Mouse (Mus musculus) embryonic facial prominence, embryonic 13.5 days (tissue): Measurements from ENCODE around the gene Arl13b. TPM values are rescaled to one million over a fixed set of nuclear protein-coding genes. Genes with fewer than 3 reads are reported as not detected.
A peak's percentile ranks its signal among the peaks of the same experiment; 100 is the strongest.

Experiments used
- ATAC-seq: fragments of 200-750 bp; cut with Nextera tagmentation; 2 replicates; pipeline ENCODE4 v1.8.0; 2017; ENCODE audit warnings: low read depth; ENCODE audit not compliant: insufficient number of reproducible peaks, insufficient read depth, low FRiP score, low TSS enrichment
- H3K27ac ChIP-seq: fragments of 300-500 bp; sonication (generic); 2 replicates; pipeline ENCODE4 v1.5.1; 2015; ENCODE audit warnings: moderate library complexity, mild to moderate bottlenecking, inconsistent platforms
- H3K27me3 ChIP-seq: fragments of 300-500 bp; sonication (generic); 2 replicates; pipeline ENCODE4 v1.6.1; 2015; ENCODE audit warnings: mild to moderate bottlenecking, inconsistent platforms
- H3K36me3 ChIP-seq: fragments of 300-500 bp; sonication (generic); 2 replicates; pipeline ENCODE4 v1.6.1; 2015; ENCODE audit warnings: mild to moderate bottlenecking, inconsistent platforms
- H3K4me1 ChIP-seq: fragments of 300-500 bp; sonication (generic); 2 replicates; pipeline ENCODE4 v1.6.1; 2015; ENCODE audit warnings: inconsistent platforms
- H3K4me2 ChIP-seq: fragments of 300-500 bp; sonication (generic); 2 replicates; pipeline ENCODE4 v1.6.1; 2015; ENCODE audit warnings: moderate library complexity, mild to moderate bottlenecking, inconsistent platforms
- H3K4me3 ChIP-seq: fragments of 300-500 bp; sonication (generic); 2 replicates; pipeline ENCODE4 v1.5.1; 2015; ENCODE audit warnings: mild to moderate bottlenecking, inconsistent platforms
- H3K9ac ChIP-seq: fragments of 300-500 bp; sonication (generic); 2 replicates; pipeline ENCODE4 v1.6.1; 2015; ENCODE audit warnings: mild to moderate bottlenecking, inconsistent platforms
- H3K9me3 ChIP-seq: fragments of 300-500 bp; sonication (generic); 2 replicates; pipeline ENCODE4 v1.6.1; 2016; ENCODE audit warnings: inconsistent platforms
- WGBS: fragments of 180-500 bp; shearing (Covaris S2); methylation state at CpG from one replicate; pipeline ENCODE4 v1.1.7; 2015; ENCODE audit warnings: mixed read lengths; 5-methylcytosine and 5-hydroxymethylcytosine counted together
- polyA plus RNA-seq: library from polyadenylated mRNA; unstranded; fragments of >200 nt; fragmentation: Nextera tagmentation; extraction: Ambion mirVana; gene quantifications from 2 replicates; pipeline ENCODE4 v1.2.1, GENCODE M21; 2015

Gene Arl13b
- polyA plus RNA-seq, 1 experiment from 2014 or later: 29.2 TPM

DNA sequence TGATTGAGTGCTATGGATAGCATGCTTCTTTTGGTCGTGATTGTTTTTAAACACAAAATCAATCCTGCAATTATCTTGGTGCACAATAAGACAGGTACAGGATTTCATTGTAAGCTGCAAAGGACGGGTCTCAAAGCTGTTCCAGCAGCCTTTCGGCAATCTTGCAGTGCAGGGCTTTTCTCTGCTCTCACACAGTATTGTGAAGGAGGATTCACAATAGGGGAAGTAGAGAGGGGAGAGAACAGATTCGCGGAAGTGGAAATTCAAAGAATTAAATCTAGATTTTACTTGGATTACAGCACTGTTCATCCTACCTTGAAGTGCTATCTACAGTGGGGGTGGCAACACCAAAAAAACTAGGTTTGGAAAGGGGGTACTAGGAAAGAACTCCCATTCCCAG, 33.0 kb downstream of the Arl13b start:
- no peaks in the 10 kb centered on the region for H3K9me3 ChIP-seq
- 0 out of 2 replicates have a peak, but pooled peaks cover 4% of the 10 kb centered on the region for H3K4me1 ChIP-seq
- 0 out of 2 replicates have a peak, but pooled peaks cover 8% of the 10 kb centered on the region for H3K36me3 ChIP-seq
- no peak overlapping the region for H3K4me3 ChIP-seq
- ATAC-seq: no peak
- H3K9ac ChIP-seq: no peak overlapping the region
- WGBS: 77% methylated on average over 5 of the region's 5 CpGs
- H3K27me3 ChIP-seq: no peaks in the 10 kb centered on the region
- no peak overlapping the region for H3K4me2 ChIP-seq
- H3K27ac ChIP-seq: peak overlapping the region; percentile 39; the same call in 1 of the 2 replicates

DNA sequence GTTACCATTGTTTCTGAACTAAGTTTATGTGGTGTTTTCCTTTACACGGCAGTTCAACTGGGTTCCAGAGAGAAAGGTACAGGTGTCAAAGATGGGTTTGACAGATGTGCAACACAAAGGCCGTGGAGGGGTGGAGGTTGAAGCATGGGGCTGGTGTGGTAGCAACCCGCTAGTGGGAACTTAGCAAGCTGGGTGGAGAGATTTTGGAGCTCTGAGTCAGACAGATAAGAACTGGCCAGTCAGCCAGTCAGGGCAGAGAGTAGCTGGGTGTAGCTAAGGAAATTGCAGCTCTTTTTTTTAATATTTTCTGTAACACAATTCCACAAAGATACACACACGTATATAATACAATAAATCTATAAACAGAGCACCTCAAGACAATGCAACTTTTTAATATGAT, 36.0 kb downstream of the Arl13b start:
- no peak for ATAC-seq
- Histone ChIP-seq H3K4me1 (0 out of 2 replicates have a peak, but pooled peaks cover 4% of the 10 kb centered on the region), H3K27me3 (no peaks in the 10 kb centered on the region), H3K9me3 (no peaks in the 10 kb centered on the region), H3K9ac (no peak overlapping the region), H3K4me3 (no peak overlapping the region), H3K36me3 (0 out of 2 replicates have a peak, but pooled peaks cover 5% of the 10 kb centered on the region), H3K4me2 (no peak overlapping the region), H3K27ac (no peak overlapping the region)
- WGBS: 87% methylated on average over 4 of the region's 4 CpGs

DNA sequence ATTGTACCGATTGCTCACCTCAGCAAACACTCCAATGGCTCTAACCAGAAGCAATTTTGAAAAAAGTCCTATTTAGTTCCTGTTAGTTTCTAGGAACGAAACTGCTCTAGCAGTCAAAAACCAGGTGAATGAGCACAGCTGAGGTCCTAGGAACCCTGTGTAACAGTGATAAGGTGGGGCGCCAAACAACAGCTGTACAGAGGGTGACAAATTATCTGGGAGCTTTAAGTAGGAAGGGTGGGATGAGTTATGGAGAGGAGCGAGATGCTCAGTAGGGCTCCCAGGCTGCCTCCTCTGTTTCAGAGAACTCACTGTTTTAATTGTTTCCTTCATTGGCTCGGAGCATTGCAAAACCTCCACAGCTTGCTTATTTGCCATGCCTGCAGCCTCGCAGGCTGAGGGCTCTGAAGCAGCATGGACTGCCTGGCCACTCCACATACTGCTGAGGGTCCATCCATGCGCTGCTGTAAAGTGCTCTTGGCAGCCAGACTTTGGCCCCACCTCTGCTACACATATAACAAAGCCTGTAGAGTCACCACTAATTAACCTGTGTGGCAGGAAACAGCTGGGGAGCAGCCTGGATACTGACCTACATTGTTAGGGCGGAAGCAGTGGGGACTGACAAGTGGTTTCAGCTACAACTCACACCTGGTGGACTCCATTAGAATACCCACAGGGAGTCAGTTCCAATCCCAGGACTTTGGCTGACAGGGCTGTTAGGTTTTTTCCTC, 39.4 kb downstream of the Arl13b start:
- WGBS: 62% methylated on average over 8 of the region's 8 CpGs
- H3K36me3 ChIP-seq: peaks cover 21% of the 10 kb centered on the region; the same call in 1 of the 2 replicates
- no peak overlapping the region for H3K9ac ChIP-seq
- no peaks in the 10 kb centered on the region for H3K27me3 ChIP-seq
- ATAC-seq: no peak
- no peak overlapping the region for H3K4me3 ChIP-seq
- no peaks in the 10 kb centered on the region for H3K9me3 ChIP-seq
- no peak overlapping the region for H3K27ac ChIP-seq
- H3K4me1 ChIP-seq: no peaks in the 10 kb centered on the region
- no peak overlapping the region for H3K4me2 ChIP-seq

DNA sequence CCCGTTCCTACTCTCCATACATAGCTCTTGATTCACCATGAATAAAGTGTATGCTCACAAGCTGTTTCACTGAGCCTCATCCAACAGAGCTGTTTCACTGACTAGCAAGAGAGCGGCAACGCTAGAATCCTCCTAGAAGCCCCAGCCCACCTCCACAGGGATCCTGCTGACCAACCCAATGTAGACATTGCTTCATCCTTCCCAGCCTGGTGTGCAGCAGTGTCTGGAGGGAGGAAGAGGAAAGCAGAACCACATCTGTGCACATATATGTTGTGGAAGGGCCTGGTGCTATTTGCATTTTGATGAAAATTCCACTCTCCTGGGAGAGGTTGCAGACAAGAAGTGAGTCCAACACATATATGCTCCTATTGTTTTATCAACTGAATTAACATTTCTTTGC, 42.2 kb downstream of the Arl13b start:
- Histone ChIP-seq H3K4me3 (no peak overlapping the region), H3K4me2 (no peak overlapping the region), H3K36me3 (peaks cover 26% of the 10 kb centered on the region), H3K4me1 (no peaks in the 10 kb centered on the region), H3K27me3 (no peaks in the 10 kb centered on the region), H3K9ac (no peak overlapping the region), H3K27ac (no peak overlapping the region), H3K9me3 (no peaks in the 10 kb centered on the region)
- no peak for ATAC-seq
- 95% methylated on average over 3 of the region's 3 CpGs for WGBS

DNA sequence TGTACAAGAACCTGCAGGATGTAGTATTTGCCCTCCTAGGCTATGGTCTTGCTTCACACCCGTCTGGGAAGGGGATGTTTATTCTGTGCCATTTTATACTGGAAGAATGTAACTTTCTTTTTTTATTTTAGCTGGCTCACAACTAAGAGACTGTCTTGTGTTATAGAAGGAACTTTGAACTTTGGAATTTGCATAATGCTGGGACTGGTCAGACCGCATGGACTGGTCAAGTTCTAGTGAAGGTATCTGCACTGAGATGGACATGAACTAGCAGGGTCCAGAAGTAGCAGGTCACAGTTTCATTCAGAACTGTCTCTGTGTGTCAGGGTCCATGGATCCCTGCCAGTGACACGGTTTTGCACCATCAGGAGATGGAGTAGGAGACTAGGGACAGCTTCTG, 47.0 kb downstream of the Arl13b start:
- Histone ChIP-seq H3K36me3 (peaks cover 32% of the 10 kb centered on the region), H3K9ac (no peak overlapping the region), H3K4me1 (no peaks in the 10 kb centered on the region), H3K4me2 (no peak overlapping the region), H3K9me3 (no peaks in the 10 kb centered on the region), H3K27ac (peak overlapping the region; percentile 14; the same call in 1 of the 2 replicates), H3K27me3 (no peaks in the 10 kb centered on the region), H3K4me3 (no peak overlapping the region)
- whole genome bisulfite sequencing: 81% methylated on average over 3 of the region's 3 CpGs
- ATAC-seq: no peak

DNA sequence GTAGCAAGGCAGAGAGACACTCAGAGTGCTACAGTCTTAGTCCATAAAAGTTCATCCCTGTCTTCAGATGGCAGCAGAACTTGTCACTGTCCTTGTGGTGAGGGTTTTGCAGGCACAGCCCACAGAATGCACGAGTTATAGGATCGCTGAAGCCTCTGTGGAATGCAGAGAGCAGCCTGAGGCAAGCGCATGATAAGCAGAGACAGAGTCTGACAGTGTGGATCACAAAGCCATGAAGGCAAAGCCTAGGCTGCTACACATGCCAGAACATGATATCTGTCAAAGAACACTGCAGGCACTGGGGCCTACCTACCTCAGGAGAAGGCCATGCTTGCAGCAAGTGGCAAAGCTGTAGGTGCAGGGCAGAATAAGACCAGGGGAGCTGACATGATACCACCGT, 47.4 kb downstream of the Arl13b start:
- WGBS: 69% methylated on average over 4 of the region's 4 CpGs
- H3K4me3 ChIP-seq: no peak overlapping the region
- H3K4me2 ChIP-seq: no peak overlapping the region
- H3K27ac ChIP-seq: peak overlapping the region; percentile 14; the same call in 1 of the 2 replicates
- no peak overlapping the region for H3K9ac ChIP-seq
- no peaks in the 10 kb centered on the region for H3K9me3 ChIP-seq
- no peaks in the 10 kb centered on the region for H3K4me1 ChIP-seq
- peaks cover 29% of the 10 kb centered on the region for H3K36me3 ChIP-seq
- ATAC-seq: peak; percentile 75
- H3K27me3 ChIP-seq: no peaks in the 10 kb centered on the region

DNA sequence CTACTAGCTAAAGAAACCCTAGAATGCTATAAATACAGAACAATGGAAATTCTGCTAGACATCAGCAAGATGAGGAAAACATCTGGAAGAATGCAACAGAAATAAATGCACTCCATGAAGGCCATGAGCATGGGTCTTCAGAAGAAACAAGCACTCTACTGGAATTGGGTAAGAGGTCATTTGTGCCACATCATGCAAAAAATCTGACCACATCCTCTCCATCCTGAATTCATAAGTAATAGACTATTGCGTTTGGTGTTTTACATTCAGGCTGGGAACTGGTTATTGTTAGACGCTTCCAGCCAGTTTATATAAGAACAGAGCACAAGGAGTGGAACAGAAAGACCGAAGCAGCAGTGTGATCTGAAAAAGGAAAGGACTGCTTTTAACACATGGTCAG, 48.0 kb downstream of the Arl13b start:
- Histone ChIP-seq H3K27ac (peak overlapping the region; percentile 13; the same call in 1 of the 2 replicates), H3K4me1 (no peaks in the 10 kb centered on the region), H3K4me2 (no peak overlapping the region), H3K27me3 (no peaks in the 10 kb centered on the region), H3K36me3 (peaks cover 23% of the 10 kb centered on the region), H3K9me3 (no peaks in the 10 kb centered on the region), H3K4me3 (no peak overlapping the region), H3K9ac (no peak overlapping the region)
- ATAC-seq: no peak
- 88% methylated on average over 3 of the region's 3 CpGs for WGBS

DNA sequence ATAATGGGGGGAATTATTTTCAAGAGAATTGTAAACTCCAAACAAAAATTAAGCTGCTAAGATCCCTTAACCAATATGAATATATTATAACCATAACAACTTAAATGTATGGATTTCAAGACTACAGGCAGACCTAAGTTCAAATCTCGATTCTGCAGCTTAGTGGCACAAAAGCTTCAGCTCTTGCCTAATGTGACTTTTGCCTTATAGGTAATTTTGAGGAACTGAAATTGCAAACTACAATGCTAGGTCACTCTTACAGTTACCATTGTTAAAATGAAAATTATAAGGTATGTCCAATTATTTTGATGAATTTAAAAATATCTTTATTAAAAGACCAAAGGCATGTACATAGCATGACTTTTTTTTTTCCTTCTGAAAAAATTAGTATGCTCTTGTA, 50.2 kb downstream of the Arl13b start:
- ATAC-seq: no peak
- Histone ChIP-seq H3K27ac (no peak overlapping the region), H3K4me2 (no peak overlapping the region), H3K9ac (no peak overlapping the region), H3K27me3 (no peaks in the 10 kb centered on the region), H3K36me3 (peaks cover 19% of the 10 kb centered on the region), H3K9me3 (no peaks in the 10 kb centered on the region), H3K4me3 (no peak overlapping the region), H3K4me1 (no peaks in the 10 kb centered on the region)
- 86% methylated on average over 1 of the region's 1 CpGs for WGBS

DNA sequence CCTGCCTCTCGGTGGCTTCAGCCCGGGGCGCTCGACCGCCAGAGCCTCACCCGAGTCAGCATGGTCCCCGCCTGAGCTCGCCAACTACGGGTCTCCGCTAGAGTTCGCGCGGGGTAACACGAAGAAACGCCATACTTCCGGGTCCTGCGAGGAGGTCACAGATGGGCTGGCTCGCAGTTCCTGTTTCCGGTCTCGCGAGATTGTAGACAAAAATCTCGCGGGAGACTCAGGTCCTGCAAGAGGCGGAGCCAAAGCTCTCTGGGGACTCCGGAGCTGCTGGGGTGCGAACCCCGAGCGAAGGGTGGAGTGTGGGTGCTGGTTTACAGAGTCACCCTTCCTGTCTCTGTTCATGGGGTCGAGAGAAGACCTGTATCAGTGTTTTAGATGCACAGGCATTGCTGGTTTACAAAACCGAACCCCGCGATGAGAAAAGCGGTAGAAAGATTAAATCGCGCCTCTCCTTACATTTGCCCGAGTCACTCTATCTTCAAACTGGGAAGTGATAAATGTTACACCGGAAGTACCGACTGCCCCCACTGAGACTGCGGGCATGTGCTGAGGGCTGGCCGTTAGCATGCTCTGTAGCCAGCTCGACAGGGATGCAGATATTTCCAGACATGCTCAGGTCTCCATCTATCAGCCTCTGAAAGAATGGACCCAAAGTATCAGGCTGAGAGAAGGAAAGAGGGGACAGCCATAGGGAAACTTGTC, 60.1 kb downstream of the Arl13b start, which contains the start of gene Nsun3:
TSS of gene Nsun3 (minus strand) at position 198 of the 711 bp plus-strand sequence.
- peak within 1 kb of the TSS; percentile 71 for H3K4me2 ChIP-seq
- peak within 1 kb of the TSS; percentile 88 for H3K9ac ChIP-seq
- H3K9me3 ChIP-seq: no peaks in the 10 kb centered on the region
- H3K4me3 ChIP-seq: peak within 1 kb of the TSS; percentile 76
- 2% methylated on average over 41 of the region's 41 CpGs for WGBS
- ATAC-seq: peak; percentile 97
- peaks cover 20% of the 10 kb centered on the region for H3K4me1 ChIP-seq
- H3K27me3 ChIP-seq: no peaks in the 10 kb centered on the region
- peak within 1 kb of the TSS; percentile 87 for H3K27ac ChIP-seq
- no peaks in the 10 kb centered on the region for H3K36me3 ChIP-seq

DNA sequence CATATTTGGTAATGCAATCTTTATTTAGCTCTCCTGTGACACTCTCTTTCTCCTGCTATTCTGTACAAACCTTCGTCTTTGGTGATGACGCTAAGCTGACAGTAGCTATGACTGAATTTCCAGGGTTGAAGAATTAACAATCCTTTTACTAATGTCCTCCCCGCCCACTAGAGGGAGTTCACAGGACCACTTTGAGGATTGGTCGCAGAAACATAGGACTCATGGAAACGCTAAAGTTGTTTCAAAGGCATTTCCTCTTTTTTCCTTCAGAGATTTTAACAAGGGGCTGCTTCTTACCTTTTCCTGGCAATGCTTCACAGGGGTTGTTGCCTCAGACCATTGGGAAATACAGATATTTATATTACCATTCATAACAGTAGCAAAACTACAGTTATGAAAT, 64.6 kb downstream of the Arl13b start:
- Histone ChIP-seq H3K4me2 (no peak overlapping the region), H3K4me3 (no peak overlapping the region), H3K27ac (no peak overlapping the region), H3K4me1 (peaks cover 20% of the 10 kb centered on the region), H3K36me3 (no peaks in the 10 kb centered on the region), H3K27me3 (no peaks in the 10 kb centered on the region), H3K9me3 (no peaks in the 10 kb centered on the region), H3K9ac (no peak overlapping the region)
- WGBS: 57% methylated on average over 5 of the region's 5 CpGs
- ATAC-seq: no peak

DNA sequence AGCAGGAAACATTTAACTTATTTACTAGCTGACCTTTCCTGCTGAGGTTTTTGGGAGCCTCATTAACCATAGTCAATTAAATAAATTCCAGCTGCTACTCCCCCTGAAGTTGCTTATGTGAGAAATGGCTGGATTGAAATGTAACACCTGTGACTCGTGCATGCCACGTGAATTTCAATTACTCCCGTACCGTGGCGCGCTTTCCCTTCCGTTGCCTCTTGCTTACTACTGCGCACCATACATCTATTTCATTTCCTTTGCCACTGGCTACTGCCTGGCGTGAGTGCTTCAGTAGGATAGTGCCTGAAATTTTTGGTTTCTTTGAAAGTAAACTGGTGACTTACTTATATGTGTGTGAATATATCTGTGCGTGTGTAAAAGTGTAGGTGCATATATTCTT, 68.6 kb downstream of the Arl13b start:
- peaks cover 5% of the 10 kb centered on the region; the same call in 1 of the 2 replicates for H3K36me3 ChIP-seq
- no peak overlapping the region for H3K4me3 ChIP-seq
- H3K9ac ChIP-seq: no peak overlapping the region
- H3K4me2 ChIP-seq: no peak overlapping the region
- no peaks in the 10 kb centered on the region for H3K4me1 ChIP-seq
- H3K27me3 ChIP-seq: no peaks in the 10 kb centered on the region
- ATAC-seq: no peak
- H3K27ac ChIP-seq: no peak overlapping the region
- H3K9me3 ChIP-seq: no peaks in the 10 kb centered on the region
- WGBS: 27% methylated on average over 10 of the region's 10 CpGs

DNA sequence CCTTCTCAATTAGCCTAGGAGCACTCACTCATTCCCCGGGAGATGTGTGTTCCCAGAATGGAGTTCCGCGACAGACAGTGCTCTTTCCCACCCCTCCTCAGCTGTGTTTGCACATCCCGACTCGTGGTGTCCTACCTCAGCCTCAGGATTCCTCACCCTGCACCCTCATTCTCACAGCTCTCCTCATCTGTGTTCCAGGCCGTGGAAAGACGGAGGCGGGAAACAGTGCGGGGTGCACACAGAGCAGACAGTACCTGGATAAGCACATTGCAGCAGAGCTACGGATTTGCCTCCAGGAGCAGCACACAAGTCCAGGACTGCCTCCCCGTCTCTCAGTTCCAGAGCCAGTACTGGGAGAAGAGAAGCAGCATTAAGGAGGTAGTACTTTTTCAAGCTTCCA, 70.8 kb downstream of the Arl13b start:
- no peak overlapping the region for H3K4me3 ChIP-seq
- WGBS: 88% methylated on average over 11 of the region's 11 CpGs
- no peak overlapping the region for H3K27ac ChIP-seq
- no peaks in the 10 kb centered on the region for H3K9me3 ChIP-seq
- no peak overlapping the region for H3K9ac ChIP-seq
- H3K4me1 ChIP-seq: no peaks in the 10 kb centered on the region
- ATAC-seq: no peak
- H3K27me3 ChIP-seq: no peaks in the 10 kb centered on the region
- H3K36me3 ChIP-seq: peaks cover 10% of the 10 kb centered on the region; the same call in 1 of the 2 replicates
- no peak overlapping the region for H3K4me2 ChIP-seq
